Mouse (Mus musculus) CH12.LX (cell line): ENCODE measurements around the gene Rpusd4. TPM values are rescaled to one million over a fixed set of nuclear protein-coding genes. Genes with fewer than 3 reads are reported as not detected.

ENCODE experiments used
- DNase-seq: peaks from one replicate; pipeline ENCODE4 v3.0.0-alpha.2; 2013; ENCODE audit errors: extremely low read depth
- H3K27ac ChIP-seq: 2 replicates; pipeline ENCODE4 v1.5.1; 2012; ENCODE audit warnings: low read depth, mild to moderate bottlenecking, control low read depth, moderate library complexity; ENCODE audit not compliant: insufficient read depth
- H3K27me3 ChIP-seq: replicated peaks from 2 replicates; pipeline ENCODE3; 2012; ENCODE audit warnings: inconsistent platforms
- H3K36me3 ChIP-seq, 2 experiments: replicated peaks in 1 of 2; 2 replicates each; pipeline versions ENCODE3 to v1.6.1; 2012; ENCODE audit warnings: inconsistent platforms in 1 of 2, low read length in 1 of 2, mild to moderate bottlenecking in 1 of 2, mixed read lengths in 1 of 2, moderate library complexity in 1 of 2; ENCODE audit not compliant: control insufficient read depth in 1 of 2, insufficient read depth in 1 of 2
- H3K4me1 ChIP-seq, 2 experiments: 2 replicates each; pipeline ENCODE4 v1.6.1; 2012; ENCODE audit warnings: inconsistent platforms in 1 of 2, moderate library complexity in 1 of 2; ENCODE audit not compliant: insufficient read depth in 2 of 2, control insufficient read depth in 1 of 2
- H3K4me2 ChIP-seq: 2 replicates; pipeline ENCODE4 v1.6.1; 2012; ENCODE audit warnings: low read depth, mild to moderate bottlenecking, control low read depth; ENCODE audit not compliant: poor library complexity, insufficient read depth, severe bottlenecking
- H3K4me3 ChIP-seq, 3 experiments: fragments of 150-350 bp in 1 of 3; sonication (generic) in 1 of 3; replicated peaks in 1 of 3; 2 replicates each; pipeline versions ENCODE3 to v1.5.1; 2011 to 2012; ENCODE audit warnings: low read depth in 2 of 3, low read length in 2 of 3, mild to moderate bottlenecking in 2 of 3, moderate library complexity in 2 of 3, control low read depth in 1 of 3, improper control_type of control experiment in 1 of 3, inconsistent platforms in 1 of 3, mixed read lengths in 1 of 3; ENCODE audit not compliant: poor library complexity in 1 of 3
- H3K79me2 ChIP-seq: replicated peaks from 2 replicates; pipeline ENCODE4 v1.6.1; 2012; ENCODE audit warnings: mild to moderate bottlenecking, moderate library complexity; ENCODE audit not compliant: control insufficient read depth, poor library complexity, insufficient read depth, severe bottlenecking; ENCODE audit errors: extremely low read depth
- H3K9ac ChIP-seq: 2 replicates; pipeline ENCODE4 v1.6.1; 2012; ENCODE audit warnings: low read depth, mild to moderate bottlenecking, control low read depth, moderate library complexity; ENCODE audit not compliant: insufficient read depth
- H3K9me3 ChIP-seq: replicated peaks from 2 replicates; pipeline ENCODE3; 2012; ENCODE audit warnings: low read length, inconsistent platforms, mixed read lengths
- BHLHE40 ChIP-seq: IDR thresholded peaks from 2 replicates; pipeline ENCODE4 v1.6.1; 2011; ENCODE audit warnings: mild to moderate bottlenecking, low read depth, low read length, improper control_type of control experiment
- CHD1 ChIP-seq: IDR thresholded peaks from 2 replicates; pipeline ENCODE4 v1.6.1; 2012; ENCODE audit warnings: low read depth, low read length, improper control_type of control experiment, inconsistent platforms
- CTCF ChIP-seq, 2 experiments: IDR thresholded peaks in 1 of 2; conservative IDR thresholded peaks in 1 of 2; 2 replicates each; pipeline ENCODE4 v1.5.1; 2011 to 2012; ENCODE audit warnings: low read depth in 2 of 2, low read length in 2 of 2, improper control_type of control experiment in 1 of 2, inconsistent platforms in 1 of 2, mild to moderate bottlenecking in 1 of 2, moderate library complexity in 1 of 2
- ELF1 ChIP-seq: IDR thresholded peaks from 2 replicates; pipeline ENCODE4 v1.6.1; 2014; ENCODE audit warnings: low read depth, mild to moderate bottlenecking, inconsistent platforms, low read length, improper control_type of control experiment
- EP300 ChIP-seq: IDR thresholded peaks from 2 replicates; pipeline ENCODE4 v1.6.1; 2011; ENCODE audit warnings: low read length, improper control_type of control experiment
- JUN ChIP-seq: IDR thresholded peaks from 2 replicates; pipeline ENCODE4 v1.6.1; 2011; ENCODE audit warnings: low read depth, mild to moderate bottlenecking, low read length, improper control_type of control experiment, moderate library complexity; ENCODE audit not compliant: insufficient read depth
- KAT2A ChIP-seq: IDR thresholded peaks from 2 replicates; pipeline ENCODE4 v1.6.1; 2012; ENCODE audit warnings: low read length, improper control_type of control experiment, inconsistent platforms; ENCODE audit not compliant: insufficient replicate concordance
- MXI1 ChIP-seq: IDR thresholded peaks from 2 replicates; pipeline ENCODE4 v1.6.1; 2011; ENCODE audit warnings: mild to moderate bottlenecking, low read depth, low read length, improper control_type of control experiment
- MYC ChIP-seq: IDR thresholded peaks from 2 replicates; pipeline ENCODE4 v1.6.1; 2011; ENCODE audit warnings: low read depth, mild to moderate bottlenecking, improper control_type of control experiment, low read length
- NRF1 ChIP-seq: IDR thresholded peaks from 2 replicates; pipeline ENCODE4 v1.6.1; 2014; ENCODE audit warnings: low read depth, mild to moderate bottlenecking, inconsistent platforms, low read length, improper control_type of control experiment, moderate library complexity
- RCOR1 ChIP-seq: conservative IDR thresholded peaks from 2 replicates; pipeline ENCODE4 v1.6.1; 2012; ENCODE audit warnings: low read depth, mild to moderate bottlenecking, inconsistent platforms, low read length, improper control_type of control experiment
- TCF12 ChIP-seq: IDR thresholded peaks from 2 replicates; pipeline ENCODE4 v1.6.1; 2014; ENCODE audit warnings: low read depth, mild to moderate bottlenecking, inconsistent platforms, low read length, improper control_type of control experiment
- UBTF ChIP-seq: IDR thresholded peaks from 2 replicates; pipeline ENCODE4 v1.6.1; 2012; ENCODE audit warnings: low read depth, mild to moderate bottlenecking, inconsistent platforms, low read length, improper control_type of control experiment, moderate library complexity
- USF1 ChIP-seq: IDR thresholded peaks from 2 replicates; pipeline ENCODE4 v1.6.1; 2014; ENCODE audit warnings: low read depth, mild to moderate bottlenecking, inconsistent platforms, low read length, improper control_type of control experiment
- USF2 ChIP-seq: conservative IDR thresholded peaks from 2 replicates; pipeline ENCODE4 v1.6.1; 2011; ENCODE audit warnings: low read depth, low read length, improper control_type of control experiment
- ZC3H11A ChIP-seq: IDR thresholded peaks from 2 replicates; pipeline ENCODE4 v1.6.1; 2012; ENCODE audit warnings: low read depth, mild to moderate bottlenecking, inconsistent platforms, low read length, improper control_type of control experiment
- ZNF384 ChIP-seq: IDR thresholded peaks from 2 replicates; pipeline ENCODE4 v1.6.1; 2012; ENCODE audit warnings: low read depth, low read length, improper control_type of control experiment, inconsistent platforms
- dilution Hi-C: fragments of 300-500 bp; cut with MboI; formaldehyde crosslinking; loops from 2 replicates; pipeline ENCODE4 v1.14.3; 2020; ENCODE audit warnings: low sequenced_read_pairs; ENCODE audit not compliant: extremely low pct_unique_long_range_greater_than_20kb, extremely low pct_ligation_motif_present
- in situ Hi-C: fragments of 300-500 bp; cut with MboI; formaldehyde crosslinking; loops from 3 replicates; pipeline ENCODE4 v1.14.3; 2019; ENCODE audit warnings: low sequenced_read_pairs, low pct_ligation_motif_present, low pct_unique_long_range_greater_than_20kb, mixed read lengths
- polyA plus RNA-seq: library from polyadenylated mRNA; unstranded; fragments of >175 nt; gene quantifications from 2 replicates; pipeline ENCODE4 v1.2.1, GENCODE M21; 2012; ENCODE audit warnings: low read depth; ENCODE audit not compliant: insufficient read length
- total RNA-seq, 2 experiments: library from RNA; depleted of rRNA; stranded (reverse); fragments of 300-350 nt in 1 of 2; fragments of >200 nt in 1 of 2; gene quantifications; 2 replicates each; pipeline ENCODE4 v1.2.3; 2012 to 2014

Gene Rpusd4
- total and polyA plus RNA-seq, 3 experiments = 21.7 to 29.5 (median 27.3) TPM

DNA sequence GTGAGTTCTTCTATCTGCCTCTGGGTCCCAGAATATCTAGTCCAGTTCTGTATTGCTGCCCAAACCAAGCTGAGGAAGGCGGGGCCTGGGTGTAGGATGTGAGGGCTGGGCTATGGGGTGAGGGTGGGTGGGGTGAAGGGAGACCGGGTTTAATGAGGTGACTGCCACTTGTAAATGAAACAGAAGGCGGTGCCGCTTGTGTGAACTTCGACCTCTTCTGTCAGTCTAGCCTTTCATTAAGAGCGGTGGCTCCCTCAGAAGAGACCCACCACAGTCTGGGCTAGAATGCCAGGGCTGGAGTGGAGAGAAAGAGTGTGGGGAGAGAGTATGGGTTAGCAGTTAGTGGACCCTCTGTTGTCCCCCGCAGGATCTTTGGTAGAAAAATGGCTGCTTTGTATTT, 22.3 kb downstream of the Rpusd4 start:
- Histone ChIP-seq H3K27me3 (no peaks in the 10 kb centered on the region), H3K36me3 (peaks cover 0 to 10% of the 10 kb centered on the region in 2 experiments), H3K9ac (no peak overlapping the region), H3K4me2 (no peak overlapping the region), H3K79me2 (no peaks in the 10 kb centered on the region), H3K4me3 (no peak overlapping the region), H3K27ac (no peak overlapping the region), H3K9me3 (no peaks in the 10 kb centered on the region), H3K4me1 (no peaks in the 10 kb centered on the region; a peak in 1 of 4 replicates)
- no peak for DNase-seq
- dilution Hi-C loops (loop anchor here (25.0 kb wide), 1 partner anchor 247 kb away; no protein-coding TSS in a partner anchor), in situ Hi-C loops (no loop called here)
- no peak for TF ChIP-seq EP300

DNA sequence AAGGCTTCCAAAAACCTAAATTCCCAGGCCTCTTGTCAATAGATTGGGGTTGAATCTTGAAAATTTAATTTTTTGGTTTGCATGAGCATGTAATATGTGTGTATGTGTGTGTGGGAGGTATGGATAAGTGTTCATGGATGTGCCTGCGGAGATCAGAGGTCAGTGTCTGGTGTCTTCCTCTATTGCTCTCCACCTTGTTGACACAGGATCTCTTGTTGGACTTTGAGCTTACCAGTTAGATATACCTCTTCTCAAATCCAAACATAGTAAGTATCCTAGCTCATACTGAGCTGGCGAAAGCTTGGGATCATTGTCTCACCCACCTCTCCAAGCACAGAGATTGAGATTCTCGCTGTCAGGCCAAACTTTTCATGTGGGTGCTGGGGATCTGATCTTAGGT, 22.8 kb downstream of the Rpusd4 start:
- H3K4me3 ChIP-seq = no peak overlapping the region
- dilution Hi-C loops (loop anchor here (25.0 kb wide), 1 partner anchor 247 kb away; no protein-coding TSS in a partner anchor), in situ Hi-C loops (no loop called here)
- no peak overlapping the region for H3K9ac ChIP-seq
- no peak overlapping the region for H3K4me2 ChIP-seq
- H3K27ac ChIP-seq = no peak overlapping the region
- TF ChIP-seq JUN = no peak
- TF ChIP-seq ZNF384 = no peak
- no peak for TF ChIP-seq BHLHE40
- no peak for TF ChIP-seq RCOR1
- no peak for TF ChIP-seq CHD1
- no peak for TF ChIP-seq CTCF (conservative IDR thresholded peaks at IDR 0.05 in 1 of 2, IDR thresholded peaks at IDR 0.05 in 1 of 2; ENCODE audit: low read depth in 2 of 2, low read length in 2 of 2)
- no peak for TF ChIP-seq USF2
- TF ChIP-seq NRF1 = no peak
- TF ChIP-seq KAT2A = no peak
- no peak for TF ChIP-seq ZC3H11A
- peaks cover 0 to 5% of the 10 kb centered on the region in 2 experiments for H3K36me3 ChIP-seq
- no peaks in the 10 kb centered on the region for H3K9me3 ChIP-seq
- no peaks in the 10 kb centered on the region for H3K27me3 ChIP-seq
- no peaks in the 10 kb centered on the region; a peak in 1 of 4 replicates for H3K4me1 ChIP-seq
- no peak for DNase-seq
- no peaks in the 10 kb centered on the region for H3K79me2 ChIP-seq

DNA sequence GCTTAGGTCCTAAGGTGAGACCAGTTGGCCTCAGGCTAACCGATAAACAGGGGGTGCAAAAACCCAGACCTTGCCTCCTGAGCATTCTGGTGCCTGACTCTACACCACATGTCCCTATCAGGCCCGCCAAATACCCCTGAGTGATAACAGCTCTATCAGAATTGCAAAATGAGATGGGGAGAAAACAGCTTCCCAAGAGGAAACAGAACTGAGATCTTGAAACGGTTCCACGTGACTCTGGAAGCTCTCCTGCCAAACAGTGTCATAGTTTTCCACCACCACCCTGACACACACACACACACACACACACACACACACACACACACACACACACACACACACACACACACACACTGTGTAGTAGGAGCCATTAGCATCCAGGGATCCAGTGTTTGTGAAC, 23.3 kb downstream of the Rpusd4 start:
- Histone ChIP-seq H3K27me3 (no peaks in the 10 kb centered on the region), H3K4me2 (no peak overlapping the region), H3K4me3 (no peak overlapping the region), H3K4me1 (no peaks in the 10 kb centered on the region; a peak in 1 of 4 replicates), H3K27ac (no peak overlapping the region)
- dilution Hi-C loops = loop anchor here (25.0 kb wide), 1 partner anchor 246 kb away; no protein-coding TSS in a partner anchor
- TF ChIP-seq CTCF (conservative IDR thresholded peaks at IDR 0.05 in 1 of 2, IDR thresholded peaks at IDR 0.05 in 1 of 2; ENCODE audit: low read depth in 2 of 2, low read length in 2 of 2) = no peak
- TF ChIP-seq TCF12 = no peak
- TF ChIP-seq MYC = no peak
- TF ChIP-seq USF1 = no peak
- TF ChIP-seq NRF1 = no peak
- TF ChIP-seq JUN = no peak
- TF ChIP-seq UBTF = no peak
- no peak for TF ChIP-seq MXI1
- no peak for TF ChIP-seq ELF1
- TF ChIP-seq, all 38 proteins: peak for 0
- DNase-seq = no peak
- peaks cover 0 to 5% of the 10 kb centered on the region in 2 experiments for H3K36me3 ChIP-seq
- in situ Hi-C loops = no loop called here
- H3K9me3 ChIP-seq = no peaks in the 10 kb centered on the region
- H3K9ac ChIP-seq = no peak overlapping the region
- no peaks in the 10 kb centered on the region for H3K79me2 ChIP-seq
